Mouse (Mus musculus) limb, embryonic 15.5 days (tissue): ENCODE data around the gene Ccnl2. TPM values are rescaled to one million over a fixed set of nuclear protein-coding genes. Genes with fewer than 3 reads are reported as not detected.

Experiments used
- ATAC-seq: fragments of 200-750 bp; cut with Nextera tagmentation; 2 replicates; pipeline ENCODE4 v1.8.0; 2017; ENCODE audit warnings: low read depth, moderate TSS enrichment; ENCODE audit not compliant: insufficient number of reproducible peaks, low FRiP score, low TSS enrichment
- H3K27ac ChIP-seq: fragments of 300-500 bp; sonication (generic); 2 replicates; pipeline ENCODE4 v1.5.1; 2015; ENCODE audit warnings: moderate library complexity, mild to moderate bottlenecking, inconsistent platforms
- H3K27me3 ChIP-seq: fragments of 300-500 bp; sonication (generic); 2 replicates; pipeline ENCODE4 v1.6.1; 2015; ENCODE audit warnings: inconsistent platforms
- H3K36me3 ChIP-seq: fragments of 300-500 bp; sonication (generic); 2 replicates; pipeline ENCODE4 v1.6.1; 2015; ENCODE audit warnings: inconsistent platforms
- H3K4me1 ChIP-seq: fragments of 300-500 bp; sonication (generic); 2 replicates; pipeline ENCODE4 v1.6.1; 2015; ENCODE audit warnings: inconsistent platforms
- H3K4me2 ChIP-seq: fragments of 300-500 bp; sonication (generic); 2 replicates; pipeline ENCODE4 v1.6.1; 2015; ENCODE audit warnings: mild to moderate bottlenecking, inconsistent platforms
- H3K4me3 ChIP-seq: fragments of 300-500 bp; sonication (generic); 2 replicates; pipeline ENCODE4 v1.5.1; 2015; ENCODE audit warnings: mild to moderate bottlenecking, inconsistent platforms
- H3K9ac ChIP-seq: fragments of 300-500 bp; sonication (generic); 2 replicates; pipeline ENCODE4 v1.6.1; 2015; ENCODE audit warnings: inconsistent platforms
- H3K9me3 ChIP-seq: fragments of 300-500 bp; sonication (generic); 2 replicates; pipeline ENCODE4 v1.6.1; 2016; ENCODE audit warnings: inconsistent platforms
- WGBS: fragments of 180-500 bp; shearing (Covaris S2); methylation state at CpG from one replicate; pipeline ENCODE4 v1.1.7; 2015; 5-methylcytosine and 5-hydroxymethylcytosine counted together
- microRNA-seq: library from miRNA; unstranded; fragments of <30 nt; microRNA quantifications from one replicate; pipeline ENCODE4, GENCODE M21; 2016
- polyA plus RNA-seq: library from polyadenylated mRNA; unstranded; fragments of >200 nt; fragmentation: Nextera tagmentation; extraction: Ambion mirVana; gene quantifications from 2 replicates; pipeline ENCODE4 v1.2.1, GENCODE M21; 2015

The Ccnl2 gene
- polyA plus RNA-seq, 1 experiment from 2014 or later, result 185 TPM

DNA sequence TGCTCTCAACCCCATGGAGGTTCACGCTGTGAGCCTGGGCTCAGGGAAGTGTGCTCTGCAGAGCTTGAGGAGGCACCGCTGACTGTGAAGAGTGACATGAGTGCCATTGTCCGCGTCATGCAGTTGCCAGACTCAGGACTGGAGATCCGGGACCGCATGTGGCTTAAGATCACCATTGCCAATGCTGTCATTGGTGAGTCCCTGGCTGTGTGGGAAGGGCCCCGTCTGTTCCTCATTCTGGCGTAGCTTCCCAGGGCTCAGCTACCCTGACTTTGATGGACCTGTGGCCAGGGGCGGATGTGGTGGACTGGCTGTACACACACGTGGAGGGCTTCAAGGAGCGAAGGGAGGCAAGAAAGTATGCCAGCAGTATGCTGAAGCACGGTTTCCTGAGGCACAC, 43.8 kb downstream of the Ccnl2 start:
- no peak for ATAC-seq
- WGBS, result 92% methylated on average over 12 of the region's 12 CpGs
- peaks cover 8% of the 10 kb centered on the region; the same call in 1 of the 2 replicates for H3K4me1 ChIP-seq

DNA sequence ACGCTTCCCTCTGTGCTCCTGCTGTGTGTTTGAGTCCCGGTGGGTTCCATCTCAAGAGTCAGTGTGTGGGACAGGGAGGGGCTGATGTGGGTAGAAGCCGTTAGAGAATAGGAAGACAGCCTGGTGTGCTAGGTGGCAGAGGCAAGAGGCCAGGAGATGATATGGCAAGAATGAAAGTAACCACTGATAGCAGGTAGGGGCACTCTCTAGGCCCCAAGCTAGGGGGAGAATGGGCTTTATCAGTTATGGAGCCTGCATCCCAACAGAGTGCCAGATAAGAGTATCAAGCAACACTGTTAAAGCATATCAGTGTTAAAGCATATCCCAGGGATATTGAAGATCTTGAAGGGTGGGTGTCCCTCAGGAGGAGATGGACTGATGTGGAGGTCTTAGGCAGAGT, 44.6 kb downstream of the Ccnl2 start:
- Histone ChIP-seq H3K27me3 (no peaks in the 10 kb centered on the region), H3K4me2 (no peak overlapping the region), H3K36me3 (peaks cover 82% of the 10 kb centered on the region), H3K4me3 (no peak overlapping the region), H3K9ac (no peak overlapping the region), H3K9me3 (no peaks in the 10 kb centered on the region), H3K4me1 (0 out of 2 replicates have a peak, but pooled peaks cover under 1% of the 10 kb centered on the region), H3K27ac (no peak overlapping the region)
- no peak for ATAC-seq
- 84% methylated on average over 3 of the region's 3 CpGs for WGBS

More for the DNA sequence above, 43.8 kb downstream of the Ccnl2 start:
- H3K4me3 ChIP-seq, result no peak overlapping the region
- no peak overlapping the region for H3K27ac ChIP-seq
- H3K36me3 ChIP-seq, result peaks cover 82% of the 10 kb centered on the region
- no peak overlapping the region for H3K9ac ChIP-seq
- no peaks in the 10 kb centered on the region for H3K9me3 ChIP-seq
- no peaks in the 10 kb centered on the region for H3K27me3 ChIP-seq
- no peak overlapping the region for H3K4me2 ChIP-seq

DNA sequence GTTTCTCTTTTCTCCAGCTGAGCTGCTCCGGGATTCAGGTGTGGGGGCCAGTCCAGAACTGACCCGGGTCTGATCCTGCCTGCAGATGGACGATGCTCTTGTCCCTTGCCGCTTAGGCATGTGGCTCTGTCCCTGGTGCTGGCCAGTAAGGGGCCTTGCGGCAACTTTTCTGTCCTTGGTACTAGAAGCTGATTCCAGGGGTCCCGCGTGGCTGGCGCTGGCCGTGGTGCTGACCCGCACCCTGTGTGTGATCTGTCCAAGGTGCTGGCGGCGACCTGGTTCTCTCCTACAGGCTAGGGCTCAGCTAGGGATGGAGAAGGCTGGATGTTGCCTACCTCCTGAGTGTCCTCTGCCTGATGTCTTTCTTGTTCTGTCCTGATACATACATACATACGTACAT, 47.0 kb downstream of the Ccnl2 start:
- Histone ChIP-seq H3K27ac (no peak overlapping the region), H3K4me2 (no peak overlapping the region), H3K9ac (no peak overlapping the region), H3K4me3 (no peak overlapping the region), H3K9me3 (no peaks in the 10 kb centered on the region), H3K27me3 (no peaks in the 10 kb centered on the region), H3K36me3 (peaks cover 65% of the 10 kb centered on the region), H3K4me1 (no peaks in the 10 kb centered on the region)
- 15% methylated on average over 13 of the region's 13 CpGs for WGBS
- ATAC-seq, result no peak

GRCm38 (mm10) chr4:155861787-155862186, 49.5 kb downstream of the Ccnl2 start:
- 88% methylated on average over 7 of the region's 7 CpGs for WGBS
- no peaks in the 10 kb centered on the region for H3K9me3 ChIP-seq
- no peak overlapping the region for H3K27ac ChIP-seq
- no peak overlapping the region for H3K4me2 ChIP-seq
- H3K27me3 ChIP-seq, result no peaks in the 10 kb centered on the region
- H3K4me3 ChIP-seq, result no peak overlapping the region
- peaks cover 56% of the 10 kb centered on the region for H3K36me3 ChIP-seq
- ATAC-seq, result no peak
- H3K9ac ChIP-seq, result no peak overlapping the region
- H3K4me1 ChIP-seq, result no peaks in the 10 kb centered on the region

DNA sequence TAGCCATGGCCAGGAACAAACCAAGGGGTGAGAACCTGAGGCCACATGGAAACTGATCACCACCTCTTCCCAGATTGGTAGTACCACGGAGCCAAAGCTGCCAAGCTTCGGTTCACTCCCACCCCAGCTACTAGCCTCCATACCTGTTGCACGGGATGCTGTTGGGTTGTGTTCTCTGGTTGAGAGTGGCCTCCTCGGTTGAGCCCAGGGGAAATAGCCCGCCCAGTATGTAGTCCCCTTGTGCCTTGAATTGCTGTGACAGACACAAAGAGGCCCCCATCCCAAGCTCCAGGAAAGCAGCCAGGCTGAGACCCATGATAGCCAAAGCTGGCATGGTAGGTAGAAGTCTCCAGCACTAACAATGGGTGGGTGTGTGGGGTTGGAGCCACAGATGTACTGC, 50.7 kb downstream of the Ccnl2 start, which contains the start of gene Tas1r3:
Gene Tas1r3 (minus strand): TSS at position 362 of the 400 bp plus-strand sequence.
- Histone ChIP-seq H3K4me3 (no peak within 1 kb of the TSS), H3K4me1 (no peaks in the 10 kb centered on the region), H3K9me3 (no peaks in the 10 kb centered on the region), H3K36me3 (peaks cover 47% of the 10 kb centered on the region), H3K27ac (no peak within 1 kb of the TSS), H3K9ac (no peak within 1 kb of the TSS), H3K4me2 (no peak within 1 kb of the TSS), H3K27me3 (no peaks in the 10 kb centered on the region)
- 84% methylated on average over 5 of the region's 5 CpGs for WGBS
- ATAC-seq, result no peak

DNA sequence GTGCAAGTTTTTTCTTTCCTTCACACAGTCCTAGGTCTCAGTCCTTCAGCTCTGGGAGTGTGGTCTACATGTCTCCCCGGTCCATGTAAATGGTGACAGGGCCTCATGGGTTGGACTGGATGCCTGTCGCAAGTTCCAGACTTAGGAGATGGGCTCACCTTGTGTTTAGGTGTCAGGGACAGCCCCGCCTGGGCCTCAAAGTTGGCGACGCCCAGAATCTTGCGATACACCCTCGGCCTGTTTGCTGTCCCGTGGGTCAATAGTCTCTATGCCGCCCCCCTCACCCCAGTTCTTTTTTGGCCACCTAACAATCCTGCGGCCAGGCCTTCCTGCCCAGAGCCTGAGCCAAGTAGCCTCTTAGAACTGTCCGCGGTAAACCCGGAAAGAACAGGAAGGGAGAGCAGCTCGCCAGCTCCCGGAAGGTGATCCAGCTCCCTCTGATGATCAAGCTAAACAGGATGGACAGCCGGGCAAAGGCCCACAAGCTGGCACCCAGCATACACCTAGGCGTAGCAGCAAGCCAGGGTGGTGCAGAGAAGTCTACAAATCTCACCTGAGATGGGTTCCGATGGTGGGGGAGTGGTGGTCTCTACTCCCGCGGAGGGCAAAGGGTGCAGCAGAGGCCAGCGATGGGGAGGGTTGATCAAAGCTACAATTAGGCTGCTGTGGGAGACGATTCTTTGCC, 56.5 kb downstream of the Ccnl2 start:
- peak overlapping the region; percentile 86 for H3K4me2 ChIP-seq
- WGBS, result 7% methylated on average over 22 of the region's 22 CpGs
- H3K9me3 ChIP-seq, result no peaks in the 10 kb centered on the region
- H3K27ac ChIP-seq, result 0 out of 2 replicates have a peak overlapping the region, but pooled peaks have one; percentile 43
- no peak for ATAC-seq
- peaks cover 20% of the 10 kb centered on the region for H3K4me1 ChIP-seq
- peak overlapping the region; percentile 69 for H3K9ac ChIP-seq
- peaks cover 39% of the 10 kb centered on the region for H3K36me3 ChIP-seq
- H3K27me3 ChIP-seq, result no peaks in the 10 kb centered on the region
- H3K4me3 ChIP-seq, result peak overlapping the region; percentile 72

DNA sequence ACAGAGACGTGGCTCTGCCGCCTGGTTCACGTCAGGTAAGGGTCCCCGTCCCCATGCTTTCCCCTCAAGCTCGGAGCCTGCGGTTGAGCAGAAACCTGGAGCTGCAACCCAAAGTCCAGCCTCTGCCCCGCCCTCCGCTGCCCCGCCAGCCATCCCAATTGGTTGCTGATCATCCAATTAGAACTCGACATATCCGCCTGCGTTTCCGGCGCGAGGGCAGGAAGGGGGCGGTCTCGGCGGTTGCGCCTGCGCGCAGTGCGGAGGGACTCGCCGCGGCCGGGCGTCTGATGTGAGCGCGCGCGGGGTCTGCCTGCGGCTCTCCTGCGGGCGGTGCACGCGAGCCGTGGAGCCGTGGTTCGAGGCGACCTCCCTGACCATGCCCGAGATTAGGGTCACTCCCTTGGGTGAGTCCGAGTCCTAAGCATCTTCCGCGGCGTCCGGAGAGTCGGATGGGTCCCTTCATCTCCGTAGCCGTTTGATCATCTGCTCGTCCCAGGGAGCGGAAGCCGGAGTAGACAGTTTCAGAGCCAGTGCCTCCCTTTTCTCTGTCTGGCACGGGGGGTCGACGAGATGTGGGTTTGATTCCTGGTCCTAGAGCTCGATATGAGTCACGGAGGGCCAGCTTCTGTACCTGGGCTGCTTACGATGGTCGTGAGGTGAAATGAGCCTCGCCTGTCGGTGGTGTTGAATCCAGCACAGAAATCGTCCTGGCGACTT, 57.2 kb downstream of the Ccnl2 start, which contains the start of the genes Cptp and Ints11:
Gene Cptp (minus strand): TSS at position 124 of the 717 bp plus-strand sequence.
Gene Ints11 (plus strand): TSS at position 230 of the 717 bp plus-strand sequence.
- peak within 1 kb of the TSS; percentile 69 for H3K9ac ChIP-seq
- 1% methylated on average over 63 of the region's 63 CpGs for WGBS
- H3K36me3 ChIP-seq, result peaks cover 46% of the 10 kb centered on the region
- ATAC-seq, result peak; percentile 95
- H3K4me2 ChIP-seq, result peak within 1 kb of the TSS; percentile 86
- no peaks in the 10 kb centered on the region for H3K9me3 ChIP-seq
- no peaks in the 10 kb centered on the region for H3K27me3 ChIP-seq
- peak within 1 kb of the TSS; percentile 71; the same call in 1 of the 2 replicates for H3K27ac ChIP-seq
- peak within 1 kb of the TSS; percentile 72 for H3K4me3 ChIP-seq
- peaks cover 20% of the 10 kb centered on the region for H3K4me1 ChIP-seq

GRCm38 (mm10) chr4:155871404-155871803, 59.1 kb downstream of the Ccnl2 start:
- Histone ChIP-seq H3K4me3 (no peak overlapping the region), H3K4me1 (peaks cover 20% of the 10 kb centered on the region), H3K9me3 (no peaks in the 10 kb centered on the region), H3K4me2 (no peak overlapping the region), H3K9ac (no peak overlapping the region), H3K27ac (no peak overlapping the region), H3K36me3 (peaks cover 47% of the 10 kb centered on the region), H3K27me3 (no peaks in the 10 kb centered on the region)
- ATAC-seq, result no peak
- WGBS, result 88% methylated on average over 7 of the region's 7 CpGs

Small RNAs within 50 kb of the gene (microRNA-seq; reads per million reads assigned to microRNA genes)
- not detected for gene Gm27743

Other genes with a start within 250 kb of the Ccnl2 start
- gene Slc35e2, start 211.1 kb upstream of the Ccnl2 start, polyA plus RNA-seq, result 6.8 and 7.4 TPM in 2 replicates
- 58.8 and 59.9 TPM in 2 replicates for gene Cdk11b, start 187.6 kb upstream of the Ccnl2 start, polyA plus RNA-seq
- not detected in 2 replicates for gene Gm10563, start 167.1 kb upstream of the Ccnl2 start, polyA plus RNA-seq
- gene Mmp23, start 159.1 kb upstream of the Ccnl2 start, polyA plus RNA-seq, result 23.7 and 36.9 TPM in 2 replicates
- gene Mib2, start 143.3 kb upstream of the Ccnl2 start, polyA plus RNA-seq, result 30.1 and 34.3 TPM in 2 replicates
- gene Fndc10, start 118.1 kb upstream of the Ccnl2 start, polyA plus RNA-seq, result 11.1 and 11.5 TPM in 2 replicates
- gene Ssu72, start 107.7 kb upstream of the Ccnl2 start, polyA plus RNA-seq, result 132 and 139 TPM in 2 replicates
- 0.94 and 1.3 TPM in 2 replicates for gene Tmem240, start 77.7 kb upstream of the Ccnl2 start, polyA plus RNA-seq
- 84.1 and 91.5 TPM in 2 replicates for gene Atad3a, start 51.4 kb upstream of the Ccnl2 start, polyA plus RNA-seq
- 17.6 and 21.3 TPM in 2 replicates for gene Vwa1, start 37.8 kb upstream of the Ccnl2 start, polyA plus RNA-seq
- gene Tmem88b, start 26.6 kb upstream of the Ccnl2 start, polyA plus RNA-seq, result 0.38 and 0.52 TPM in 2 replicates
- not detected in 2 replicates for gene Ankrd65, start 22.1 kb upstream of the Ccnl2 start, polyA plus RNA-seq
- gene Mrpl20, start 9.6 kb upstream of the Ccnl2 start, polyA plus RNA-seq, result 169 and 184 TPM in 2 replicates
- 123 and 128 TPM in 2 replicates for gene Aurkaip1, start 18.8 kb downstream of the Ccnl2 start, polyA plus RNA-seq
- 150 and 197 TPM in 2 replicates for gene Mxra8, start 27.2 kb downstream of the Ccnl2 start, polyA plus RNA-seq
- gene Dvl1, start 34.9 kb downstream of the Ccnl2 start, polyA plus RNA-seq, result 7.1 and 10.4 TPM in 2 replicates
- gene Tas1r3, start 50.9 kb downstream of the Ccnl2 start, polyA plus RNA-seq, result 0.32 and 0.42 TPM in 2 replicates
- 19.7 and 20.8 TPM in 2 replicates for gene Cptp, start 57.0 kb downstream of the Ccnl2 start, polyA plus RNA-seq
- 69.5 and 72.3 TPM in 2 replicates for gene Ints11, start 57.1 kb downstream of the Ccnl2 start, polyA plus RNA-seq
- 61.8 and 66.6 TPM in 2 replicates for gene Pusl1, start 79.3 kb downstream of the Ccnl2 start, polyA plus RNA-seq
- gene Acap3, start 79.3 kb downstream of the Ccnl2 start, polyA plus RNA-seq, result 23.3 and 23.8 TPM in 2 replicates
- gene Ube2j2, start 131.3 kb downstream of the Ccnl2 start, polyA plus RNA-seq, result 87.9 and 99.7 TPM in 2 replicates
- gene C1qtnf12, start 149.8 kb downstream of the Ccnl2 start, polyA plus RNA-seq, result 48.3 and 50.3 TPM in 2 replicates
- 16.1 and 16.4 TPM in 2 replicates for gene B3galt6, start 180.2 kb downstream of the Ccnl2 start, polyA plus RNA-seq
- gene Sdf4, start 180.4 kb downstream of the Ccnl2 start, polyA plus RNA-seq, result 175 and 176 TPM in 2 replicates
- gene Tnfrsf4, start 201.4 kb downstream of the Ccnl2 start, polyA plus RNA-seq, result 0.55 and 0.99 TPM in 2 replicates
- gene Tnfrsf18, start 213.7 kb downstream of the Ccnl2 start, polyA plus RNA-seq, result 3.6 and 5.4 TPM in 2 replicates
- 2.5 and 3.1 TPM in 2 replicates for gene Ttll10, start 246.9 kb downstream of the Ccnl2 start, polyA plus RNA-seq